Mouse (Mus musculus) ES-E14 (cell line): ENCODE data around the gene Nr2f2. TPM values are rescaled to one million over a fixed set of nuclear protein-coding genes. Genes with fewer than 3 reads are reported as not detected.

Source experiments
- DNase-seq: peaks from one replicate; pipeline ENCODE4 v3.0.0-alpha.2; 2013; ENCODE audit warnings: low read depth, low spot score
- H3K27ac ChIP-seq: 2 replicates; pipeline ENCODE4 v1.5.1; 2012; ENCODE audit warnings: low read depth, mild to moderate bottlenecking, low read length, moderate library complexity, mixed read lengths; ENCODE audit not compliant: poor library complexity, insufficient read depth, severe bottlenecking
- H3K36me3 ChIP-seq: 2 replicates; pipeline ENCODE4 v1.6.1; 2012; ENCODE audit warnings: mild to moderate bottlenecking, low read length, moderate library complexity, mixed read lengths; ENCODE audit not compliant: control insufficient read depth, poor library complexity, insufficient read depth, severe bottlenecking
- H3K4me1 ChIP-seq, 2 experiments: fragments of 150-350 bp in 1 of 2; sonication (generic) in 1 of 2; 2 replicates each; pipeline ENCODE4 v1.6.1; 2012; ENCODE audit warnings: low read length in 2 of 2, mild to moderate bottlenecking in 1 of 2, mixed read lengths in 1 of 2; ENCODE audit not compliant: control insufficient read depth in 2 of 2, insufficient read depth in 2 of 2, poor library complexity in 1 of 2
- H3K4me3 ChIP-seq, 2 experiments: fragments of 150-350 bp in 1 of 2; sonication (generic) in 1 of 2; 2 replicates each; pipeline ENCODE4 v1.5.1; 2012; ENCODE audit warnings: low read length in 2 of 2, low read depth in 1 of 2, mild to moderate bottlenecking in 1 of 2, mixed read lengths in 1 of 2; ENCODE audit not compliant: insufficient read depth in 1 of 2, poor library complexity in 1 of 2, severe bottlenecking in 1 of 2
- H3K9ac ChIP-seq: 2 replicates; pipeline ENCODE4 v1.6.1; 2012; ENCODE audit warnings: low read depth, mild to moderate bottlenecking, low read length, mixed read lengths; ENCODE audit not compliant: poor library complexity, insufficient read depth, severe bottlenecking
- H3K9me3 ChIP-seq: fragments of 150-350 bp; sonication (generic); 2 replicates; pipeline ENCODE4 v1.6.1; 2012; ENCODE audit warnings: low read depth, mild to moderate bottlenecking, low read length; ENCODE audit not compliant: control insufficient read depth, insufficient read depth
- CHD2 ChIP-seq: IDR thresholded peaks from 2 replicates; pipeline ENCODE4 v1.6.1; 2014; ENCODE audit warnings: mild to moderate bottlenecking, low read depth, low read length, inconsistent platforms
- HCFC1 ChIP-seq: IDR thresholded peaks from 2 replicates; pipeline ENCODE4 v1.6.1; 2012; ENCODE audit warnings: low read length, inconsistent platforms, borderline replicate concordance; ENCODE audit not compliant: insufficient read depth
- MAFK ChIP-seq: IDR thresholded peaks from 2 replicates; pipeline ENCODE4 v1.6.1; 2014; ENCODE audit warnings: mild to moderate bottlenecking, low read depth, low read length, inconsistent platforms; ENCODE audit not compliant: insufficient read depth
- ZC3H11A ChIP-seq: IDR thresholded peaks from 2 replicates; pipeline ENCODE4 v1.6.1; 2012; ENCODE audit warnings: low read depth, mild to moderate bottlenecking, inconsistent platforms, low read length, borderline replicate concordance
- ZNF384 ChIP-seq: IDR thresholded peaks from 2 replicates; pipeline ENCODE4 v1.6.1; 2012; ENCODE audit warnings: low read depth, low read length, inconsistent platforms
- in situ Hi-C, 2 experiments: fragments of 600-800 bp; cut with MboI; formaldehyde crosslinking; loops; one replicate each; pipeline ENCODE4 v1.15.1; 2025; ENCODE audit warnings: low sequenced_read_pairs in 2 of 2, inconsistent platforms in 1 of 2; ENCODE audit not compliant: unreplicated experiment in 2 of 2
- total RNA-seq: library from RNA; depleted of rRNA; stranded (reverse); fragments of 300-350 nt; gene quantifications from 2 replicates; pipeline ENCODE4 v1.2.3, GENCODE M21; 2012

Gene Nr2f2
- total RNA-seq, 1 experiment = 1.3 TPM

DNA sequence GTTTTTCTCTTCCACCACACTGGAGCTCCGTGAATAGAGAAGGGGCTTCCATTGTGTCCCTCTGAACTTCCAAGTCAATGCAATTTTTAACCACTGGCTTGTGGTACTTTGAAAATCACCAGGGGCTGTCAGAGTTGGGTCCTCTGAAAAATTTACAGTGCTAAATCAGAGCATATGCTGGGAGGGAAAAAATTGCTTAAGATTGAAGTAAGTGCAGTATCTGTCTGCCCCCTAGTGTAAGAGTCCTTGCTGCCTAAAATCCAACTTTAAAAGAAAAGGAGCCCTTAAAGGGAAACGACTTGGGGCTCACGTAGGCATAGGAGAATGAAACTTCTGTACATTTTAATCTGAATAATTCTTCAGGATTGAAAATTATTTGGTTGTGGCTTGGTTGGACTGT lies 1.7 kb downstream of the Nr2f2 start:
- Histone ChIP-seq H3K9me3 (no peaks in the 10 kb centered on the region), H3K36me3 (no peaks in the 10 kb centered on the region), H3K9ac (no peak overlapping the region), H3K4me1 (peaks cover 0 to 1% of the 10 kb centered on the region in 2 experiments; a peak in 1 of 4 replicates), H3K27ac (no peak overlapping the region), H3K4me3 (no peak overlapping the region)
- DNase-seq = no peak
- TF ChIP-seq ZC3H11A = no peak
- no peak for TF ChIP-seq HCFC1
- no peak for TF ChIP-seq ZNF384
- no peak for TF ChIP-seq CHD2
- no peak for TF ChIP-seq MAFK
- in situ Hi-C loops = loop anchor here (5.0 kb wide), 1 partner anchor 32 kb away; no protein-coding TSS in a partner anchor

- Histone ChIP-seq H3K27ac (no peak overlapping the region), H3K4me1 (peaks cover 0 to 2% of the 10 kb centered on the region in 2 experiments; a peak in 1 of 4 replicates), H3K4me3 (no peak overlapping the region), H3K9ac (no peak overlapping the region), H3K36me3 (no peaks in the 10 kb centered on the region), H3K9me3 (no peaks in the 10 kb centered on the region)
- in situ Hi-C loops = no loop called here
- no peak for DNase-seq
- no peak for TF ChIP-seq CHD2
- TF ChIP-seq MAFK = no peak
- TF ChIP-seq ZNF384 = no peak
- no peak for TF ChIP-seq ZC3H11A
- no peak for TF ChIP-seq HCFC1
Observed at GRCm38 (mm10) chr7:70363351-70363750, 3.2 kb downstream of the Nr2f2 start.

GRCm38 (mm10) chr7:70362526-70363170 lies 3.9 kb downstream of the Nr2f2 start:
- Histone ChIP-seq H3K27ac (no peak overlapping the region), H3K9ac (no peak overlapping the region), H3K36me3 (no peaks in the 10 kb centered on the region), H3K9me3 (no peaks in the 10 kb centered on the region), H3K4me3 (no peak overlapping the region), H3K4me1 (peaks cover 0 to 7% of the 10 kb centered on the region in 2 experiments; a peak in 1 of 4 replicates)
- in situ Hi-C loops = no loop called here
- no peak for DNase-seq
- TF ChIP-seq ZC3H11A = no peak
- TF ChIP-seq ZNF384 = no peak
- TF ChIP-seq HCFC1 = no peak

GRCm38 (mm10) chr7:70361383-70362364 lies 4.9 kb downstream of the Nr2f2 start:
- TF ChIP-seq CHD2 = no peak
- Histone ChIP-seq H3K27ac (no peak overlapping the region), H3K9ac (0 out of 2 replicates have a peak overlapping the region, but pooled peaks have one; percentile 10), H3K4me1 (peaks cover 0 to 7% of the 10 kb centered on the region in 2 experiments; a peak in 1 of 4 replicates), H3K9me3 (no peaks in the 10 kb centered on the region), H3K4me3 (peak overlapping the region; percentile 65 to 68), H3K36me3 (no peaks in the 10 kb centered on the region)
- DNase-seq = peak; percentile 89
- in situ Hi-C loops = no loop called here
